Mouse (Mus musculus) kidney, postnatal 0 days (tissue): ENCODE measurements around the gene Ccdc82. TPM values are rescaled to one million over a fixed set of nuclear protein-coding genes. Genes with fewer than 3 reads are reported as not detected.

ENCODE experiments used
- ATAC-seq: fragments of 200-750 bp; cut with Nextera tagmentation; replicated peaks from 2 replicates; pipeline ENCODE4 v1.8.0; 2017; ENCODE audit warnings: low read depth, moderate number of reproducible peaks, moderate TSS enrichment, moderate library complexity; ENCODE audit not compliant: low FRiP score
- DNase-seq: peaks from one replicate; pipeline ENCODE4 v3.0.0-alpha.2; 2016; ENCODE audit warnings: low spot score
- H3K27ac ChIP-seq: fragments of 300-500 bp; sonication (generic); 2 replicates; pipeline ENCODE4 v1.5.1; 2014; ENCODE audit warnings: mild to moderate bottlenecking
- H3K27me3 ChIP-seq: fragments of 300-500 bp; sonication (generic); 2 replicates; pipeline ENCODE4 v1.6.1; 2014; ENCODE audit warnings: low read length, mixed read lengths; ENCODE audit not compliant: insufficient read depth
- H3K36me3 ChIP-seq: fragments of 300-500 bp; sonication (generic); 2 replicates; pipeline ENCODE4 v1.6.1; 2014; ENCODE audit warnings: low read length, mixed read lengths; ENCODE audit not compliant: insufficient read depth
- H3K4me1 ChIP-seq: fragments of 300-500 bp; sonication (generic); replicated peaks from 2 replicates; pipeline ENCODE4 v1.6.1; 2014; ENCODE audit warnings: antibody characterized with exemption, low read length, mixed read lengths; ENCODE audit not compliant: insufficient read depth
- H3K4me2 ChIP-seq: fragments of 300-500 bp; sonication (generic); 2 replicates; pipeline ENCODE4 v1.6.1; 2014; ENCODE audit warnings: mild to moderate bottlenecking, low read length, moderate library complexity, mixed read lengths
- H3K4me3 ChIP-seq: fragments of 300-500 bp; sonication (generic); replicated peaks from 2 replicates; pipeline ENCODE4 v1.5.1; 2014; ENCODE audit warnings: low read depth, low read length
- H3K9ac ChIP-seq: fragments of 300-500 bp; sonication (generic); 2 replicates; pipeline ENCODE4 v1.6.1; 2014; ENCODE audit warnings: low read depth, low read length
- H3K9me3 ChIP-seq: fragments of 300-500 bp; sonication (generic); replicated peaks from 2 replicates; pipeline ENCODE4 v1.6.1; 2016; ENCODE audit warnings: low read length, inconsistent platforms, mixed read lengths
- CTCF ChIP-seq: IDR thresholded peaks from 2 replicates; pipeline ENCODE4 v1.5.1; 2016; ENCODE audit warnings: antibody characterized with exemption, low read depth, mild to moderate bottlenecking, moderate library complexity
- WGBS: fragments of 180-500 bp; shearing (Covaris S2); extraction: QIAGEN DNeasy Blood & Tissue Kit; methylation state at CpG from one replicate; pipeline ENCODE4 v1.1.7; 2014; 5-methylcytosine and 5-hydroxymethylcytosine counted together
- polyA plus RNA-seq: library from polyadenylated mRNA; unstranded; fragments of >200 nt; fragmentation: Nextera tagmentation; extraction: Ambion mirVana; gene quantifications from 2 replicates; pipeline ENCODE4 v1.2.1, GENCODE M21; 2015

The Ccdc82 gene
- polyA plus RNA-seq, 1 experiment from 2014 or later = 6.4 TPM

GRCm38 (mm10) chr9:13258173-13258572 is 11.4 kb downstream of the Ccdc82 start:
- 85% methylated on average over 2 of the region's 2 CpGs for WGBS
- Histone ChIP-seq H3K27me3 (no peaks in the 10 kb centered on the region), H3K36me3 (no peaks in the 10 kb centered on the region), H3K4me2 (no peak overlapping the region), H3K9me3 (no peaks in the 10 kb centered on the region), H3K4me1 (no peaks in the 10 kb centered on the region), H3K9ac (no peak overlapping the region), H3K27ac (no peak overlapping the region), H3K4me3 (no peak overlapping the region)
- ATAC-seq = no peak
- no peak for DNase-seq
- no peak for TF ChIP-seq CTCF

GRCm38 (mm10) chr9:13260980-13261379 is 14.2 kb downstream of the Ccdc82 start:
- no peaks in the 10 kb centered on the region for H3K36me3 ChIP-seq
- no peak for ATAC-seq
- no peaks in the 10 kb centered on the region for H3K9me3 ChIP-seq
- no peaks in the 10 kb centered on the region for H3K4me1 ChIP-seq
- no peak overlapping the region for H3K9ac ChIP-seq
- no peak overlapping the region for H3K4me3 ChIP-seq
- WGBS = 82% methylated on average over 3 of the region's 3 CpGs
- no peaks in the 10 kb centered on the region for H3K27me3 ChIP-seq
- no peak for DNase-seq
- H3K4me2 ChIP-seq = no peak overlapping the region
- H3K27ac ChIP-seq = no peak overlapping the region
- TF ChIP-seq CTCF = no peak

GRCm38 (mm10) chr9:13273219-13273618 is 26.5 kb downstream of the Ccdc82 start:
- Histone ChIP-seq H3K9ac (no peak overlapping the region), H3K4me1 (no peaks in the 10 kb centered on the region), H3K9me3 (no peaks in the 10 kb centered on the region), H3K36me3 (no peaks in the 10 kb centered on the region), H3K27me3 (no peaks in the 10 kb centered on the region), H3K4me2 (no peak overlapping the region), H3K4me3 (no peak overlapping the region), H3K27ac (no peak overlapping the region)
- 87% methylated on average over 1 of the region's 1 CpGs for WGBS
- ATAC-seq (no peak), DNase-seq (no peak)
- TF ChIP-seq CTCF = no peak

- H3K27me3 ChIP-seq = no peaks in the 10 kb centered on the region
- no peak overlapping the region for H3K9ac ChIP-seq
- DNase-seq = no peak
- H3K4me2 ChIP-seq = no peak overlapping the region
- H3K9me3 ChIP-seq = no peaks in the 10 kb centered on the region
- H3K4me1 ChIP-seq = no peaks in the 10 kb centered on the region
- ATAC-seq = no peak
- TF ChIP-seq CTCF = no peak
- WGBS = 56% methylated on average over 2 of the region's 2 CpGs
- H3K36me3 ChIP-seq = no peaks in the 10 kb centered on the region
- no peak overlapping the region for H3K27ac ChIP-seq
- no peak overlapping the region for H3K4me3 ChIP-seq
Measured at GRCm38 (mm10) chr9:13287482-13287881, 40.7 kb downstream of the Ccdc82 start.

GRCm38 (mm10) chr9:13296274-13297121 is 49.7 kb downstream of the Ccdc82 start:
- Histone ChIP-seq H3K36me3 (no peaks in the 10 kb centered on the region), H3K4me3 (peak overlapping the region; percentile 64), H3K4me1 (peaks cover 19% of the 10 kb centered on the region), H3K9me3 (no peaks in the 10 kb centered on the region), H3K9ac (peak overlapping the region; percentile 71), H3K27ac (peak overlapping the region; percentile 76), H3K27me3 (no peaks in the 10 kb centered on the region), H3K4me2 (peak overlapping the region; percentile 74)
- peak; percentile 93 for ATAC-seq
- peak; percentile 97 for DNase-seq
- 0% methylated on average over 28 of the region's 28 CpGs for WGBS
- TF ChIP-seq CTCF = peak; percentile 80

GRCm38 (mm10) chr9:13297122-13297667 is 50.4 kb downstream of the Ccdc82 start:
- H3K4me3 ChIP-seq = peak overlapping the region; percentile 64
- ATAC-seq = no peak
- TF ChIP-seq CTCF = no peak
- H3K4me2 ChIP-seq = peak overlapping the region; percentile 74
- H3K4me1 ChIP-seq = peaks cover 25% of the 10 kb centered on the region
- no peaks in the 10 kb centered on the region for H3K36me3 ChIP-seq
- WGBS = under 1% methylated on average over 12 of the region's 12 CpGs
- H3K27me3 ChIP-seq = no peaks in the 10 kb centered on the region
- H3K9me3 ChIP-seq = no peaks in the 10 kb centered on the region
- DNase-seq = peak; percentile 66
- H3K9ac ChIP-seq = peak overlapping the region; percentile 71
- H3K27ac ChIP-seq = peak overlapping the region; percentile 76
